Mouse (Mus musculus) urinary bladder, postnatal 36 days (tissue): ENCODE data around the gene Apc2.

Source experiments
- DNase-seq, 2 experiments: peaks; one replicate each; pipeline ENCODE4 v3.0.0; 2022; ENCODE audit warnings: low spot score in 2 of 2, mixed read lengths in 1 of 2

The Apc2 gene

DNA sequence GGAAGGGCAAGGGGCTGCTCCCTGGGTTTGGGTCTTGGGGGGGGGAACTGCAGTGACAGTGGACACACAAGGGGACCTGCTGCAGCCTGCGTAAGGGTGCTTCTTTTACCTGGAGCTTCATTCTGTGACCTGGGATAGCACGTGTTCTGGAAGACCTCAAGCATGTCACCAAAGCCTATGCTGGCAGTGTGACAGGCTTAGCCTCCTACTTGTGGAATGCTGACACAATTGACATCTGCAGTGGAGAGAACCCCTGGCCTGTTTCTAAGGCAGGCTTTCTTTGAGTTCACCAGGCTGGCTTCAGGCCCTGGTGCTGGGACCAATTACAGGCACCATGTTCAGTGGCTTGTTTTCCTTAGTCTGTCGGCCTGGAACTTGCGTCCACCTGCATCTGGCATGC, 1.5 kb upstream of the Apc2 start:
- DNase-seq = no peak

GRCm38 (mm10) chr10:80294788-80295303, 931 bp upstream of the Apc2 start:
- no peak for DNase-seq

- DNase-seq = no peak
Observed at GRCm38 (mm10) chr10:80296824-80297223, 1.0 kb downstream of the Apc2 start.

DNA sequence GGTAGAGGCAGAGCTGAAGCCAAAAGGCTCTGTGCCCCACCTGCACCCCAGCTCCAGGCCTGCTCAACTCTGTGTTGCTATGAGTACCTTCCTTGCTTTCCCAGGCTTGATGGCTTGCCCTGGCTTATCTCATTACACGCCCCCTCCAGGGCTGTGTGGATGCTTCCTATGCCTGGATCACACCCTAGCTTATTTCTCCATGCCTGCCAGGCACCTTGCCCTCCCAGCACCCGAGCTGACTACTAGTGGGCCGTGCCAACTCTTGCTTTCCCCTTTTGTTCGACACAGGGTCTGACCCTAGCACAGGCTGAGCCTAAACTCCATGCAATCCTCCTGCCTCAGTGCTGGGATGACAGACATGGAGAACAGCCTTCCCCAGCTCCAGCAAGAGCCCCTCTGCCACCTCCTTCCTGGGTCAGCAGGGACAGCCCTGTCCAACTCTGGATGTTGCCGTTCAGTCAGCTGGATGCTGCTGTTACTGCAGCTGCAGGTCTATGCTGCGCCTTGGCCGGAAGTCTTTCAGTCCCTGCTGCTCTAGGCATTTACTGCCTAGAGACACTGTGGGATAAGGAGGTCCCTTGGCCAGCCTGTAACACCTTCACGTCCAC, 1.9 kb downstream of the Apc2 start:
- no peak for DNase-seq

DNA sequence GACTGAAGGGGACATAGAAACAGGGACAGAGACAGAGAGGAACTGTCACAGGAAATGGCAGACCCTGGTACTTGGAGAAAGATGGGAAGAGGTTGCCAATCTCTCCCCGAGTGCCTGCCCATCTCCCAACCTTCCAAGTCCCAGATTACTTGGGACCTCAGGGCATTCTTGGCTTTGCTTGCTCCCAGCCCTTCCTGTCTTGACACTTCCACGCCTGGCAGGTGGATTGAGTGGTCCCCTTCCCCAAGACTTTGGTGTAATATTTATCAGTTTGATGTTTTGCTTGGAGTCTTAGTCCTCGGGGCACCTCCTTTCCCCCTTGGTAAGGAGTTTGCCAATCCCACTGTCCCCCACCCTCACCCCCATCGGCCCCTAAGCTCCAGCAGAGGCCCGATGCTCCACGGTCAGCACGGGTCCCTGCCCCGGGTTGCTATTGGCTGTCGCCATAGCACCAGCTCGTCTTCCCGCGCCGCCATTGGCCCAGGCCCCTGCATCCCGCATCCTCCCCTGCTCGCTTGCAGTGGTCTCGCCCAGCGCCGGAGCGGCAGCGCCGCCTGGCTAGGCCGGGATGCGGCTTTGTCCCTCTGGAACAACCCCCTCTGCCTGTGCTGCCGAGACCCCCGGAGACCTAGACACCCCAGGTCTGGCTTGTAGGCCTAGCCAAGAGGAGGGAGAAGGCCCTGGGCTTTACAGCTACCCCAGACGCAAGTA, 2.9 kb downstream of the Apc2 start:
- no peak for DNase-seq

DNA sequence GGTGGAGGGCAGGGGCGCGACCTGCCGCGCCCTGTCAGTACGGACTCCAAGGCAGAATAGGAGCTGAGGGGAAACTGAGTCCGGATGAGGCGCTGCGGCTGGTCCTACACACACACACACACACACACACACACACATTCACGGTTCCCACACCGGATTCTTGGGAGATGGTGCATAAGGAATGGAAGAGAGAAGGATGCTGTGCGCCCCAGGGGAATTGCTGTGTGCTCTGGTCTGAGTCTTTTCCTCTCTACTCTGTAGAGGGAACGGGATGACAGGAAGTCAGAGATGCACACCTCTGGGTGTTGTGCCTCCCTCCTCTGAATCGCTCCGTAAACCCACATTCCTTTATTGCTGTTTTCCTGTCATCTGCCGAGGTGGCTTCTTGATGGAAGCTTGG, 3.5 kb downstream of the Apc2 start:
- no peak for DNase-seq

GRCm38 (mm10) chr10:80299824-80300223, 4.0 kb downstream of the Apc2 start:
- no peak for DNase-seq

DNA sequence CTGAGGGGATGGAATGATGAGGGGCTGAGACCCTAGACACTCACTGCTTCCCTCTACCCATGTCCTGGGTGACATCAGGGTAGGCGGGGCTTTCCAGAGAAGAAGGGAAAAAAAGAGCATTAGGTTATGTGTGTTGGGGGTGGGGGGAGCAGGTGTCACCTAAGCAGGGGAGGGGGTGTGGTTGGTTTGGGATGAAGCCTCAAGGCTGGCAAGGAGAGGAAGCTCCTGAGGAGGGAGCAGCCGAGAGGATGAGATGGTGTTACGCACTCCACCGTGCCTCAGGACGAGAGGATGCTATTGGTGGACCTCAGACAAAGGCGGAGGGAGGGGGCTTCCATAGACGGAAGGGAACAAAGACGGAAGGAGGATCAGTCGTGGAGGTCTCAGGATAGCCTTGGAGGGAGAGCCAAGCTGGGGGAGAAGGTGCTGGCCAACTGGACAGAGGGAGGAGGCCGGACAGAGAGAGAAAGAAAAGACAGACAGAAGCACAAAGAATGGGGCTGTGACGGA, 5.0 kb downstream of the Apc2 start:
- DNase-seq = no peak

DNA sequence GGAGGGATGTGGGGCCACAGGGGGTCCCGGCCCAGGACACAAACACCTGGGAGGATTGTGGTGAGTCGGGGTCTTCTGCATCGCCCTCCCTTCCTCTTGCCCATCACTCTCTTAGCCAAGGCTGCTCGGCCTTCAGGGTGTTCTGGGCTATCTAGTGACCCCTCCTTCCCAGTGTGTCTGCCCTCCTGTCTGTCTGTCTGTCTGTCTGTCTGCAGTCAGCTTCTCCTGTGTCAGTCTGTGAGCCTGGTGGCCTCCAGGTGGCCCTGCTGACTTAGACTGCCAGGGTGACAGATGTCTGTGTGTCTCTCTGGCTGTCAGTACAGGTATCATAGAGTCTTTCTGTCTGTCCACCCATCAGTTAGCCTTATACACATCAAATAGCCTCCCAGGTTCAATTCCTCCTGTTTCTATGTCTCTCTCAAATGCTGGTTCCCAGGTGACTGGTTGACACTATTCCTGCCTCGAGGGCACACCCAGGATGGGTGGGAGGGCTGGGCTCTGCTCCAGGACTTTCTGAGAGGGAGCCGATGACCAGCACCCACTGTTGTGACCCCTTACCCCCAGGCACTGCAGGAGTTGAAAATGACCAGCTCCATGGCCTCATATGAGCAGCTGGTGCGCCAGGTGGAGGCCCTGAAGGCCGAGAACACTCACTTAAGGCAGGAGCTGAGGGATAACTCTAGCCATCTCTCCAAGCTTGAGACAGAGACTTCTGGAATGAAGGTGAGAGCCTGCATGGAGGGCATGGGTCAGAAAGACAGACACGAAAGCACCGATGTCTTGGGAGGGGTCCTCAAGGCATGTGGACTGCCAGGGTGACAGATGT, 5.7 kb downstream of the Apc2 start:
- no peak for DNase-seq

GRCm38 (mm10) chr10:80302082-80302355, 6.2 kb downstream of the Apc2 start:
- DNase-seq = no peak

DNA sequence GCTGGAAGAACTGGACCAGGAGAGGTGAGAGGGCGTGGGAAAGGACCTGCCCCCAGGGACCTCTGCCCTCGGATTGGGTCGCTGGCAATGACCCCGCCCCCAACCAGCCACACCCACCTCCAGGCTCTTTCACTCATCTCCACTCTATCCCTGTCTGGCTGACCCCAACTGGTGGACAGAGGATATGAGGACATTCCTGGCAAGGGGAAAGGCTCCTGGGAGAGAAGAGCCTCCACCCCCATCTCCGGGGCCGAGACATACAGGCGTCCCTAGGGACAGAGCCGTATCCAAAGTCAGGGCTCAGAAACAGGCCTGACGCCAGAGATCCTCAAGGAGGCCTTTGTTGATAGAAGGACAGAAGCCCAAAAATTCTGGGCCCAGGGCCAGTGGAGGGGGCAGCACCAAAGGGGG, 6.7 kb downstream of the Apc2 start:
- peak; percentile 30 to 79 for DNase-seq

GRCm38 (mm10) chr10:80304458-80304857, 8.7 kb downstream of the Apc2 start:
- DNase-seq = no peak

DNA sequence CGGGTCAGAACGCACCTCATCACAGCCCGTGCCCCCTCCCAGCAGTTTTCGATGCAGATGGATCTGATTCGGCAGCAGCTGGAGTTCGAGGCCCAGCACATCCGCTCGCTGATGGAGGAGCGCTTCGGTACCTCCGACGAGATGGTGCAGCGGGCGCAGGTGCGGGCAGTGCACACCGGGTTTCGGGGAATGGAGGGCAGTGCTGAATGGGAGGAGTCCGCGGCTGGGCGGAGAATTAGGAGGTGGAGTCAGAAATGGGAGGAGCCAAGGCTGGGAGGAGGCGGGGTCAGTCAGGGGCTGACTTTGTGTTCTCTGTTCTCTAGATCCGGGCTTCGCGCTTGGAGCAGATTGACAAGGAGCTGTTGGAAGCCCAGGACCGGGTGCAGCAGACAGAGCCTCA, 9.1 kb downstream of the Apc2 start:
- DNase-seq = no peak

GRCm38 (mm10) chr10:80311560-80311959, 15.8 kb downstream of the Apc2 start:
- DNase-seq = no peak

DNA sequence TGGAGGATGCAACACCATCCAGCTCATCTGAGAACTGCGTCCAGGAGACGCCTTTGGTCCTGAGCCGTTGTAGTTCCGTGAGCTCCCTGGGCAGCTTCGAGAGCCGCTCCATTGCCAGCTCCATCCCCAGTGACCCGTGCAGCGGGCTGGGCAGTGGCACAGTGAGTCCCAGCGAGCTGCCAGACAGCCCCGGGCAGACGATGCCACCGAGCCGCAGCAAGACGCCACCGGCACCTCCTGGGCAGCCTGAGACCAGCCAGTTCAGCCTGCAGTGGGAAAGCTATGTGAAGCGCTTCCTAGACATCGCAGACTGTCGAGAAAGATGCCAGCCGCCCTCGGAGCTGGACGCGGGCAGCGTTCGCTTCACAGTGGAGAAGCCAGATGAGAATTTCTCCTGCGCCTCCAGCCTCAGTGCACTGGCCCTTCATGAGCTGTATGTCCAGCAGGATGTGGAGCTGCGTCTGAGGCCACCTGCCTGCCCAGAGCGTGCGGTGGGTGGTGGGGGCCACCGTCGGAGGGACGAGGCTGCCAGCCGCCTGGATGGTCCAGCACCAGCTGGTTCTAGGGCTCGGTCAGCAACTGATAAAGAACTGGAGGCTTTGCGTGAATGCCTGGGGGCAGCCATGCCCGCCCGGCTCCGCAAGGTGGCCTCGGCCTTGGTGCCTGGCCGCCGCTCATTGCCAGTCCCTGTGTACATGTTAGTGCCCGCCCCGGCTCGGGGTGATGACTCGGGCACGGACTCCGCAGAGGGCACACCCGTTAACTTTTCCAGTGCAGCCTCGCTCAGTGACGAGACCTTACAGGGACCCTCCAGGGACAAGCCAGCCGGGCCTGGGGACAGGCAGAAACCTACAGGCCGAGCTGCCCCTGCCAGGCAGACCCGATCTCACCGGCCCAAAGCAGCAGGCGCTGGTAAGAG, 17.1 kb downstream of the Apc2 start:
- DNase-seq = no peak

- DNase-seq = no peak
Observed at GRCm38 (mm10) chr10:80313627-80314201, 17.9 kb downstream of the Apc2 start.

GRCm38 (mm10) chr10:80314494-80315001, 18.8 kb downstream of the Apc2 start:
- no peak for DNase-seq

DNA sequence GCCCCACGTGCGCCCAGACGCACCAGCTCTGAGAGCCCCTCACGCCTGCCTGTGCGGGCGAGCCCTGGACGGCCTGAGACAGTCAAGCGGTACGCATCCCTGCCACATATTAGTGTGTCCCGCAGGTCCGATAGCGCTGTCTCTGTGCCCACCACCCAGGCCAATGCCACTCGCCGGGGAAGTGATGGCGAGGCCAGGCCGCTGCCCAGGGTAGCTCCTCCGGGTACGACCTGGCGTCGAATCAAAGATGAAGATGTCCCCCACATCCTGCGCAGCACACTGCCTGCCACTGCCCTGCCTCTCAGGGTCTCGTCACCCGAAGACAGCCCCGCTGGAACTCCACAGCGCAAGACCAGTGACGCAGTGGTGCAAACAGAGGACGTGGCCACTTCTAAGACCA, 19.5 kb downstream of the Apc2 start:
- no peak for DNase-seq

DNA sequence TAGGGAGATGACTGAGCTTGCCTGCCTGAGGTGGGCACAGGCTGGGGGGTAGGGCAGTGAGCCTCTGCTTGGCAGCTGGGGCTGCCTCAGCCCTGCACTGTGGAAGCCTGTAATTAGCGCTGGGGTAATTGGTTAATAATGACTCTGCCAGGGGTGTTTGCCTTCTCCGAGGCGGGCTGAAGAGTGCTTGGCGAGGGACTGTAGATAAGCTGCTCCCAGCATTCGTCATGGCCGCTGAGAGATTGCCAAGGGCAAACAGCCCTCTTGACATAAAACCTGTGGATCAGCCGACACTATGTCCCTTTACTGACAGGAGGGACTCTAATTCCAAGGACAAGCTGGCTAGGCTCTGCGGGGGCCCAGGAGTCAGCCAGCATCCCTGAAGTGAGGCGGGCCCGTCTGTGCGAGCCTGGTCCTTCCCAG, 20.6 kb downstream of the Apc2 start:
- no peak for DNase-seq

DNA sequence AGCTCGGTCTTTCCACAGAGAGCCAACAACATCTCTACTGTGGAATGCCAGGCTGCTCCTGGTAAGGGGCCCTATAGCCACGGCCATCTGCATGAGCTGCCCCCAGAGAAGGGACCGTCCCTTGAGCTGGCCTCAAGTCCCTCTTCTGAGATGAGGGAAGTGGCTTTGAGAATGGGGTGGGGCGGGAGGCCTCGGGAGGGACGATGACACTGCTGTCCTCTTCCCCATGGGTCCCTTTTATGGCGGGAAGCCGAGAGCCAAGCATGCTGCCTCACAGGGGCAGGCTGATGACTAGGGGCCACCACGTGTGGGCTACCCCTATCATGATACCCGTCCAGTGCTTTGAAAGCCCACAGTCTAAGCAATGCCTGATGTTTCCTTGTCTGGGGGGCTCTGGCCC, 21.2 kb downstream of the Apc2 start:
- no peak for DNase-seq

DNA sequence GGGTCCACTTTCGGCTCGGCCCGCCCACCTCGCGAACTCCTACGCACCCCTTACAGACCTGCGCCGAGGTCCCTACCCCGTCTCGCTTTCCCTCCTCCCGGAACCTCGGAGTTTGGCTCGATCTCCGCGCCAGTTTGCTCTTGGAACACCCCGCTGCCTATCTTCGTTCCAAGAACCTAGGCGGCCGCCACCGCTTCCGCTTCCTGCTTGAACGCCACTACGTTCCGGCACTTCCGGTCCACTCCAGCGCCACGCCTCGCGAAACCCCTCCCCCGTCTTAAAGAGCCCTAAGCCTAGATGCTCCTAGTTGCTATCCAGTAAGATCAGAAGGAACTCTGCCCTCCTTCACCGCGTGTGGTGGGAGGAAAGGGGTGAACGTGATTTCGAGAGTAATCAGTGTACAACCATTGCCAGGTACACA, 24.6 kb downstream of the Apc2 start, which contains the start of gene 2310011J03Rik:
Gene 2310011J03Rik (minus strand): TSS at position 198 of the 421 bp plus-strand sequence.
- peak; percentile 89 to 95 for DNase-seq
